Mouse (Mus musculus): ENCODE data around the gene Bach1. TPM values are rescaled to one million over a fixed set of nuclear protein-coding genes. Genes with fewer than 3 reads are reported as not detected.

The Bach1 gene
- polyA plus RNA-seq, 1 experiment from 2014 or later = 6.3 TPM

DNA sequence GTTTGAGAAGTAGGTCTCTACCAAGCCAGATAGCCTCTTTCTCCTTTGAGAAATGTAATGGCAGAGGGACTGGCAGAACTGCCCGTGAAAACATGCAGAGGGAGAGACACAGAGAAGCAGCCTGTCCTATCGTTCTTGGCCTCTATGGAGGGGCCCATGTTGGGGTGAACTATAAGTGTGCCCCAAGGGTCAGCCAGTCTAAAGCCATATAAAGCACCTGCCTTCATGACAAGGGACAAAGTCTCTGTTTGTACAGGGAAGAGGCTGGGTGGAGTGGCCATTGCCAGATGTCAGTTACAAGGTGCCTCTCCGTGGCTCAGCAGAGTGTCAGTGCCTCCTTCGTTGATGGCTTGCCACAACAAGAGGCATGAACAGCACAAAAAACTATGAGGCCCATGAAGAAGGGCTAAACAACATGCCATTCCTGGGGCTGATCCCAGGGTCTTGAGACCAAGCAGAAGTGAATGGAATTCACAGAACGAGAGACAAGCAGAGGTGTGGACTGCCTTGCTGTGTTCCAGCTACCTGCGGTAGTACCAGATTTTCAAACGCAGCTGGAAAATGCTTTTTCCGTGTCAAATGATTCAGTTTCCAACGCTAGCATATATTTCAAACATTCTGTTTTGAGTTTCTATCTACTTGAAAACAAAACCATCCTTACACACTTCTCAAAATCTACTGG, 42.4 kb downstream of the Bach1 start:
- DNase-seq (no peak), ATAC-seq (ENCODE audit: low read depth) (no peak)
- no peak overlapping the region for H3K27ac ChIP-seq
- WGBS (ENCODE audit: insufficient replicate concordance) = 73% methylated on average over 9 of the region's 9 CpGs
- H3K36me3 ChIP-seq = no peaks in the 10 kb centered on the region
- H3K4me1 ChIP-seq (replicated peaks) = peaks cover 12% of the 10 kb centered on the region
- no peak overlapping the region for H3K4me2 ChIP-seq
- no peak overlapping the region for H3K9ac ChIP-seq
- H3K9me3 ChIP-seq (replicated peaks) = no peaks in the 10 kb centered on the region
- H3K4me3 ChIP-seq (replicated peaks) = no peak overlapping the region
- H3K27me3 ChIP-seq = no peaks in the 10 kb centered on the region

GRCm38 (mm10) chr16:87743661-87744060, 44.9 kb downstream of the Bach1 start:
- H3K27ac ChIP-seq = no peak overlapping the region
- H3K9me3 ChIP-seq (replicated peaks) = no peaks in the 10 kb centered on the region
- no peak for ATAC-seq (ENCODE audit: low read depth)
- no peak overlapping the region for H3K9ac ChIP-seq
- H3K4me3 ChIP-seq (replicated peaks) = no peak overlapping the region
- no peaks in the 10 kb centered on the region for H3K27me3 ChIP-seq
- peaks cover 3% of the 10 kb centered on the region for H3K4me1 ChIP-seq (replicated peaks)
- DNase-seq = no peak
- no peak overlapping the region for H3K4me2 ChIP-seq
- H3K36me3 ChIP-seq = no peaks in the 10 kb centered on the region
- WGBS (ENCODE audit: insufficient replicate concordance) = 53% methylated on average over 3 of the region's 3 CpGs

- Histone ChIP-seq H3K9ac (no peak overlapping the region), H3K4me1 (replicated peaks) (no peaks in the 10 kb centered on the region), H3K36me3 (no peaks in the 10 kb centered on the region), H3K27ac (no peak overlapping the region), H3K27me3 (no peaks in the 10 kb centered on the region), H3K4me2 (no peak overlapping the region), H3K9me3 (replicated peaks) (no peaks in the 10 kb centered on the region), H3K4me3 (replicated peaks) (no peak overlapping the region)
- DNase-seq = no peak
- 60% methylated on average over 2 of the region's 2 CpGs for WGBS (ENCODE audit: insufficient replicate concordance)
- ATAC-seq (ENCODE audit: low read depth) = no peak
These were observed 45.6 kb downstream of the Bach1 start for GRCm38 (mm10) chr16:87744338-87744737.

DNA sequence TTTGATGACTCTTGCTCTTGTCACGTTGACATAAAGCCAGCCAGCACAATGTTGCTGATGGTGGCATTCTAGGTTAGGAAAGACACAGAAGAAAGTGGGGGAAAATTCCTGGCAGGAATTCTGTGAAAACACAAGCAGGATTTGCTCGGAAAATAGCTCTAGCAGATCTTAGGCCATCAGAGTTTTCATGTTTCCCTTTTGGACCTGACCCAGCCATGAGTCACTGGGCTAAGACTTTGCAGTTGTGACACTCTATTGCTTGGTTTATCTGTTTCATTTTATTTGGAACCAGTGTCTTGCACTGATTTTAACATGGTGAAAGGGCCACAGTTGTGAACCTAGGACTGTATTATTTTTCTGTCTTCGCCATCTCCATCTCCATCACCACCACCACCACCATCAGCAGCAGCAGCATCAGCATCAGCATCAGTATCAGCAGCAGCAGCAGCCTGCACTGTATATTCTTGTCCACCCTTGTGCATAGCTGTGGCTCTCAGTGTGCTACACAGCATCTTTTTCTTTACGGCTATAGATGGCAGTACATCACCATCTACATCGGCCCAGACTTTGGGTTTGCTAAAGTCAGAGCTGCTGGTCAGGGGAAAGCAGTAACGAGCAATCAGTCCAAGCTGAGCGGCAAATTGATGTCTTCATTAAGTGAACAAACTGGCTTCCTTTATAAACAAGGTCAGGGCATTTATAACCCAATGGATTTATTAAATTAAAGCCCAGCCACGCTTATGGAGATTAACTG, 46.6 kb downstream of the Bach1 start:
- no peak overlapping the region for H3K9ac ChIP-seq
- WGBS (ENCODE audit: insufficient replicate concordance) = 70% methylated on average over 8 of the region's 8 CpGs
- no peaks in the 10 kb centered on the region for H3K36me3 ChIP-seq

DNA sequence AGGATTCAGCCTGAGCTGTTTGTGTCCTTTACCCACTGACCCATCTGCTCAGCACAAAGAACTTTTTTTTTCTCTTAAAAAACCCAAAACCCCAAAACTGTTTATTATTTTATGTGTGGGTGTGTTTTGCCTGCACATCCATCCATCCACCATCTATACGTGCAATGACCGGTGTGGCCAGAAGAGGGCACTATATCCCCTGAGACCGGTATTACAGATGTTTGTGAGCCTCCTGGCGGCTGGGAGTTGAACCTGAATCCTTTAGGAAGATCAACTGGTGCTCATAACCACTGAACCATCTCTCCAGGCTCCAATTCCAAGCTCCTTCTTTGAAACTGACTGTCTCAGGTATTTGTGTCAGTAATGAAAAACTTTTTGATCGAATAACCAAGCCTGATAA, 48.0 kb downstream of the Bach1 start:
- DNase-seq (peak; percentile 65), ATAC-seq (ENCODE audit: low read depth) (peak; percentile 70)
- Histone ChIP-seq H3K27ac (no peak overlapping the region), H3K4me1 (replicated peaks) (no peaks in the 10 kb centered on the region), H3K9me3 (replicated peaks) (no peaks in the 10 kb centered on the region), H3K9ac (no peak overlapping the region), H3K4me3 (replicated peaks) (no peak overlapping the region), H3K27me3 (no peaks in the 10 kb centered on the region), H3K36me3 (no peaks in the 10 kb centered on the region), H3K4me2 (no peak overlapping the region)
- WGBS (ENCODE audit: insufficient replicate concordance) = 17% methylated on average over 5 of the region's 5 CpGs

More for the DNA sequence above, 46.6 kb downstream of the Bach1 start:
- H3K9me3 ChIP-seq (replicated peaks) = no peaks in the 10 kb centered on the region
- H3K4me1 ChIP-seq (replicated peaks) = no peaks in the 10 kb centered on the region
- no peak overlapping the region for H3K4me3 ChIP-seq (replicated peaks)
- no peak for ATAC-seq (ENCODE audit: low read depth)
- no peak overlapping the region for H3K4me2 ChIP-seq
- H3K27me3 ChIP-seq = no peaks in the 10 kb centered on the region
- no peak for DNase-seq
- no peak overlapping the region for H3K27ac ChIP-seq

DNA sequence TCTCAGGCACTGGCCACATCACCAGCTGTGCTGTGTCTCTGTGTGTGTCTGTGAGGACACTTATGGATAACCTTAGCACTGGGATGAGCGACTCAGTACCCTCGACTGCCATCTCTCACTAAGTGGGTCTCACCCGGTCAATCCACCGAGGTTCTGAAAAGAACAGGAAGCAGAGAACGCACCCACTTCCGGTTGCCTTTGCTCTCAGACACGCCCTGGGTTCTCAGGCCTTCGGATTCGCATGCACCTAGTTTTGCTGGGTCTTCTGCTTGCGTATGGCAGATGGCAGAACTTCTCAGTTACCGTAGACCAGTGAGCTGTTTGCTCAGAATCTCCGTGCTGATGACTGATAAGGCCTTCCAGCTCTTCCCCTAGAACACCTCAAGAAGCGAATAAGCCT, 52.5 kb downstream of the Bach1 start:
- Histone ChIP-seq H3K27me3 (no peaks in the 10 kb centered on the region), H3K36me3 (no peaks in the 10 kb centered on the region), H3K27ac (no peak overlapping the region), H3K4me1 (replicated peaks) (no peaks in the 10 kb centered on the region), H3K4me3 (replicated peaks) (no peak overlapping the region), H3K4me2 (no peak overlapping the region), H3K9me3 (replicated peaks) (no peaks in the 10 kb centered on the region), H3K9ac (no peak overlapping the region)
- DNase-seq (no peak), ATAC-seq (ENCODE audit: low read depth) (no peak)
- WGBS (ENCODE audit: insufficient replicate concordance) = 64% methylated on average over 13 of the region's 13 CpGs

GRCm38 (mm10) chr16:87752482-87752881, 53.7 kb downstream of the Bach1 start:
- no peak overlapping the region for H3K9ac ChIP-seq

GRCm38 (mm10) chr16:87754858-87755257, 56.1 kb downstream of the Bach1 start:
- no peak overlapping the region for H3K9ac ChIP-seq
- no peak overlapping the region for H3K4me3 ChIP-seq (replicated peaks)
- H3K27me3 ChIP-seq = no peaks in the 10 kb centered on the region
- H3K9me3 ChIP-seq (replicated peaks) = no peaks in the 10 kb centered on the region
- whole genome bisulfite sequencing (ENCODE audit: insufficient replicate concordance) = 39% methylated on average over 9 of the region's 9 CpGs
- ATAC-seq (ENCODE audit: low read depth) (no peak), DNase-seq (peak; percentile 34)
- no peak overlapping the region for H3K4me2 ChIP-seq
- no peak overlapping the region for H3K27ac ChIP-seq
- no peaks in the 10 kb centered on the region for H3K4me1 ChIP-seq (replicated peaks)
- H3K36me3 ChIP-seq = no peaks in the 10 kb centered on the region

More at GRCm38 (mm10) chr16:87752482-87752881, 53.7 kb downstream of the Bach1 start:
- 72% methylated on average over 13 of the region's 13 CpGs for WGBS (ENCODE audit: insufficient replicate concordance)
- Histone ChIP-seq H3K27ac (no peak overlapping the region), H3K36me3 (no peaks in the 10 kb centered on the region), H3K4me3 (replicated peaks) (no peak overlapping the region), H3K9me3 (replicated peaks) (no peaks in the 10 kb centered on the region), H3K27me3 (no peaks in the 10 kb centered on the region), H3K4me2 (no peak overlapping the region), H3K4me1 (replicated peaks) (no peaks in the 10 kb centered on the region)
- ATAC-seq (ENCODE audit: low read depth) = no peak
- DNase-seq = no peak

- H3K27ac ChIP-seq = no peak overlapping the region
- no peak overlapping the region for H3K4me3 ChIP-seq (replicated peaks)
- no peaks in the 10 kb centered on the region for H3K4me1 ChIP-seq (replicated peaks)
- no peaks in the 10 kb centered on the region for H3K27me3 ChIP-seq
- H3K36me3 ChIP-seq = no peaks in the 10 kb centered on the region
- ATAC-seq (ENCODE audit: low read depth) (no peak), DNase-seq (no peak)
- H3K4me2 ChIP-seq = no peak overlapping the region
- H3K9me3 ChIP-seq (replicated peaks) = no peaks in the 10 kb centered on the region
- H3K9ac ChIP-seq = no peak overlapping the region
- 63% methylated on average over 3 of the region's 3 CpGs for WGBS (ENCODE audit: insufficient replicate concordance)
These were observed 57.2 kb downstream of the Bach1 start for GRCm38 (mm10) chr16:87755915-87756314.

DNA sequence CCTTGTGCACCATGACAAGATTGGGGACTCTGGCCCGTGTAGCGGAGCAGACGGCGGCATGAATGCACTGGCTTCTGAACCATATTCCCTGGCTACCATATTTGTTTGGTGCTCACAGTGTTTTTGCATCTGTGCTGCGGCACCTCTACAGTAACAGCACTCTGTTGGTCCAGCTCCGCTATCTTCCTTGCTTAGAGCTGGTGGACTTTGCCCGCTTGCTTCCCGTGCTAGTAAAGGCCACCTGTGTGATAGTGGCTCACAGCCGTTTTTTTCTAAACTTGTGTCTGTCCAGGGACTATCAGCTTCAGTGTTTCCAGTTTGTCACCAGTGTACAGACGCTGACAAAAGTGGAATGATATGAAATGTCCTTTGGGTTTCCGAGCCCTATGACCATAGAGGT, 59.3 kb downstream of the Bach1 start:
- H3K36me3 ChIP-seq = no peaks in the 10 kb centered on the region
- ATAC-seq (ENCODE audit: low read depth) (0 out of 2 replicates have a peak, but pooled peaks have one; percentile 48), DNase-seq (no peak)
- no peaks in the 10 kb centered on the region for H3K27me3 ChIP-seq
- H3K4me1 ChIP-seq (replicated peaks) = no peaks in the 10 kb centered on the region
- H3K4me3 ChIP-seq (replicated peaks) = no peak overlapping the region
- no peak overlapping the region for H3K9ac ChIP-seq
- H3K9me3 ChIP-seq (replicated peaks) = no peaks in the 10 kb centered on the region
- H3K27ac ChIP-seq = no peak overlapping the region
- H3K4me2 ChIP-seq = no peak overlapping the region
- WGBS (ENCODE audit: insufficient replicate concordance) = 69% methylated on average over 11 of the region's 11 CpGs

DNA sequence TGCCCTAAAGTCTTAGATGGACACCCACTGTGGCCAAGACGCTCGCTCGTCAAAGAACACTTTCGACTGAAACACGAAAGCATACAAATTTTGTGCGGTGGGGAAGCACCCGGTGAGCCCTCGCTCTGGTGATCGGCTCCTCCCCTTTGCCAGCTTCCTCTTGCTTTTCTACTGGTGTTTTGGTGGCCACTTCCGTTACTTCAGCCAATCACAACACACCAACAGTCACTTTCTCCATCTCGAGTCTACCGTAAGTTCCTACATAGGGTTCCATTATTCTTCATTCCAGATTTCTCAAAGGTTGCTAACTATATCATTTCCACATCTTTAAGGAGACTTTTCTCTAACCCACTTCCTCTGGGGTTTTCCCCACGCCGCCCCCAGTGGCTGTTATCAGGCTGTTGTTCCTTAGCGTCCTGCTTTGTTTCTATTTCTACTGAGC, 65.9 kb downstream of the Bach1 start:
- 72% methylated on average over 15 of the region's 15 CpGs for WGBS (ENCODE audit: insufficient replicate concordance)
- no peaks in the 10 kb centered on the region for H3K4me1 ChIP-seq (replicated peaks)
- ATAC-seq (ENCODE audit: low read depth) (no peak), DNase-seq (no peak)
- H3K9ac ChIP-seq = no peak overlapping the region
- H3K27me3 ChIP-seq = no peaks in the 10 kb centered on the region
- no peak overlapping the region for H3K4me2 ChIP-seq
- H3K4me3 ChIP-seq (replicated peaks) = no peak overlapping the region
- H3K9me3 ChIP-seq (replicated peaks) = no peaks in the 10 kb centered on the region
- H3K27ac ChIP-seq = no peak overlapping the region
- no peaks in the 10 kb centered on the region for H3K36me3 ChIP-seq

DNA sequence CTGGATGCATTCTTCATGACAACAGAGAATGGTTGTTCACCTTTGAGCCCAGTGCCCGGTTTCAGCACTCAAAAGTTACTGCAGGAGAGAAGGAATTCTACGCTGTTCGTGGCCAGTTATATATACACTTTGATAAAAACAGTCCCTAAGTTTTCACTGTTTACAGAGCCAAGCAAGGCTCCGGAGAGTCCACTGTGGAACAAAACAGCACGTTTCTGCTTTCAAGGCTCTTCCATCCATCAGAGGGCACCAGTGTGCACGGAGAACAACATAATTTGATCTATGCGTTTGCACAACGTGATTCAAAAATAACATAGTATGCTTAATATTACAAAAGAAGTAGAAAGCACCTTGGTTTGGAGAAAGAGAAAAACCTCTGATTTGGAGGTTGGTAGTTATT, 67.2 kb downstream of the Bach1 start:
- no peak overlapping the region for H3K27ac ChIP-seq
- no peak overlapping the region for H3K4me2 ChIP-seq
- WGBS (ENCODE audit: insufficient replicate concordance) = 51% methylated on average over 8 of the region's 8 CpGs
- ATAC-seq (ENCODE audit: low read depth) = no peak
- no peaks in the 10 kb centered on the region for H3K27me3 ChIP-seq
- DNase-seq = no peak
- no peak overlapping the region for H3K9ac ChIP-seq
- H3K4me1 ChIP-seq (replicated peaks) = no peaks in the 10 kb centered on the region
- H3K36me3 ChIP-seq = no peaks in the 10 kb centered on the region
- no peak overlapping the region for H3K4me3 ChIP-seq (replicated peaks)
- no peaks in the 10 kb centered on the region for H3K9me3 ChIP-seq (replicated peaks)
